Mouse (Mus musculus): Measurements from ENCODE around the gene Ltn1. TPM values are rescaled to one million over a fixed set of nuclear protein-coding genes. Genes with fewer than 3 reads are reported as not detected.

Ltn1 gene
- 31.2 TPM for polyA plus RNA-seq (2017; shearing (Covaris generic))

DNA sequence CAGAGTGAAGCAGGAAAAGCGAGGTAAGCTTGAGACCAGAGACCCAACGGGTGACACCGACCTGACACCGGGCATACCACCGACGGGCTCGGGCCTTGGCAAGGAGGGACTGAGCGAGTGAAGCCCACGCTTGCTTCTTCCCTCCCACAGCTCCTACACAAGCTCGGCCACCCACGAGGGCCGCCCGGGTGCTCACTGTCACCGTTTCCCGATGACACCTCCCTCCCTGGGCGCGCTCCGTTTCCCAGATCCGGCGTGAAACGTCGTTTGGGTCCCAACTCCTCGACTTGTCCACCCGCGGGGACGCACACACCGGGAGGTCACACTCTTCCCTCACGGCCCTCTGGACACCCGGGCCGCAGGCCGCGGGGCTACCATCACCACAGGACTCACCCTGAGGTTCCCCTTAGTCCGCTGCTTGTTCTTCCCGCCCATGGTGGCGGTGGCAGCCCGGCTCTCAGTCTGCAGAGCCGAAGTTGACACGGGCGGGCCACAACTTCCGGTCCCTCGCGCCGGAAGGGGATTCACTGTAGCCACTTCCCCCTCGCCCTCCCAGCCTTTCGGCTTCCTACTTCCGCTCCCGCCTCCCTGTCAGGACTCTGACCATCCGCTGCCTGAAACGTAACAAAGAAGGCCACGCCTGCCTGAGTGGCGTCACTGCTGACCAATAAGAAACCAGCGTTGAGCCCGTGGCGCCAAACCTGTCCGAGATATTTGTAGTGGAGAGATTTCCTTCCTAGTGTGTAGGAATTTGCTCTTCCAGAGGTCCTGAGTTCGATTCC is at the start of gene Ltn1:
Ltn1 (minus strand) TSS at position 580 of the 782 bp plus-strand sequence.

DNA sequence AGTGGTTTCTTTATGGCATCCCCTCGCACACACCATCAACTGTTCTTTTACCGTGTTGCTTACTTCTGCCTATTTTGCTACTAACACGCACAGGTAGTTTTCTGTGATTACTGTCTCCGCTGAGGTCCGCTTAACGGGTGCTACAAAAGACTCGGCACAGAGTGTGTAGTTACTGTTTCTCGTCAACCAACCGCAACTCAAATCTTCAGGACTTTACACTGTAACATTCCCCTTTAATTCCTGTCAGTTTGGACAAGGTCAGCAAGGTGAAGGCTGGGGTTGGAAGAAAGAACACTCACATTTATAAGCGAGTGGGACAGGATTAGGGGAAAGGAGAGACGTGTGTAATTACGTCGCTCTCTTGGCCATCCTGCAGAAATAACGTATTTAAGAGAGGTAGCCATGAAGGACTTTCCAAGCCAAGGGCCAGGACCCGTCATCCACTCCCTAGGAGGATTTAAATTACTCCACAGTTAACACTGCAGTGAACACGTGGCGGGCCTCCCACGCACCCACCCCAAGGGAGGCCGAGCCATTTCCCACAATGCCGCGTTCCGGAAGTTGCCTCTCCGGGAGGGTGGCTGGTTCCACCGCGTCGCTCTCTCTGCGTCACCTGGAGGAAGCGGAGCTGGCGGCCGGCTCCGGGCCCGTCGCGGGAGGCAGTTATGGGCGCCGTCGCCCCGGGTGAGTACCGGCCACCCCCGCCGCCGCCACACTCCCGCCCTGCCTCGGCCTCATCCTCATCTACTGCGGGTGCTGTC is 22.2 kb upstream of the Ltn1 start, which contains the start of gene Usp16:
Usp16 (plus strand) TSS at position 285 of the 761 bp plus-strand sequence.

DNA sequence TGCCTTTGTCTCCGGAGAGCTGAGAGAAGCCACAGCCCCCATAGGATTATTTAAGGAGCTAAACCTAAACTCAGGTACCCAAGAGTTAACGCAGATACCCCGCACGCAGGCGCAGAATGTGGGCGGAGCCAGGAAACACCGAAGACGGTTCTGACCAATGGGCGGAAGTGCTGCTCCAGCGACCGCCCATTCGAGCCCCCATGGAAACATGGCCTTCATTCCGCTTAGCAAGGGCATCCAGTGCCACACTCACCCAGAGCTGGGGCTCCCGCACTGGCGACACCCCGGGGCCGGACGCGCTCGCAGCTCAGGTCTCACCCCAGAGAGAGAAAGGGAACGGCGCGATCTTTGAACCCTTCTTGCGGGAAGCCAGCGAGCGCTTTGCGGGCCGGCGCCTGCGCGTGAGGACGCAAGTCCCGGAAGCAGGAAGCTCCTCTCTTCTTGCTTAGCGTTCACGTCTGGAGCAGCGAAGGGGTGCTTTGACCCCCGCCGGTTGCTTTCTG is 7.8 kb upstream of the Ltn1 start, which contains the start of gene Rwdd2b:
Rwdd2b (minus strand) TSS at position 390 of the 503 bp plus-strand sequence.

DNA sequence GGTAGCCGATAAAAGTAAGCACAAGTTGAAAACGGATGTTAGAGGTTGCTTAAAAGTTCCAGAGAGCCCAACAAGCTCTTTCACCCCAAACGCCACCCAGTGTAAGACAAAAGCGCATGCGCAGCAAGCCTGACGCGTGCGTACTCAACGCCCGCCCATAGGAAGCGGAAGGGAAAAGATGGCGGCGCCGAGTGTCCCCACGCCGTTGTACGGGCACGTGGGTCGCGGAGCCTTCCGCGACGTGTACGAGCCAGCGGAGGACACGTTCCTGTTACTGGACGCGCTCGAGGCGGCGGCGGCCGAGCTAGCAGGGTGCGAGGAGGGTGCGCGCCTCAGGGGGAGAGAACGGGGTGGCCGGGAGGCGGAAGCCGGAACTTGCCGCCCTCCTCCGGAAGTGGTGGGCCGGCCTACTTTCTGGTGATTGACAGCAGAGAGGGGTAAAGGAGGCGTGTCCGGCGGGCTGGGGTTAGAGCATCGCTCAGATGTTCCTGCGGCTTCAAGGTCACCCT is 78.3 kb downstream of the Ltn1 start, which contains the start of gene N6amt1:
N6amt1 (plus strand) TSS at position 111 of the 509 bp plus-strand sequence.

Other genes starting within 250 kb of the Ltn1 start
- 10.6 TPM for gene N6amt1, start 78.4 kb downstream of the Ltn1 start, polyA plus RNA-seq (2017; shearing (Covaris generic))
- gene Rwdd2b, start 8.0 kb upstream of the Ltn1 start, polyA plus RNA-seq (2017; shearing (Covaris generic)), result 9.0 TPM
- 94.0 TPM for gene Usp16, start 22.1 kb upstream of the Ltn1 start, polyA plus RNA-seq (2017; shearing (Covaris generic))
- 295 TPM for gene Cct8, start 63.3 kb upstream of the Ltn1 start, polyA plus RNA-seq (2017; shearing (Covaris generic))
- not detected for gene Map3k7cl, start 120.7 kb upstream of the Ltn1 start, polyA plus RNA-seq (2017; shearing (Covaris generic))